Mouse (Mus musculus) forebrain, embryonic 14.5 days (tissue): ENCODE results near the gene Itpkc. TPM values are rescaled to one million over a fixed set of nuclear protein-coding genes. Genes with fewer than 3 reads are reported as not detected.

Experiments used
- ATAC-seq: fragments of 200-750 bp; cut with Nextera tagmentation; 2 replicates; pipeline ENCODE4 v1.8.0; 2017; ENCODE audit warnings: mild to moderate bottlenecking, moderate library complexity
- DNase-seq: peaks from one replicate; pipeline ENCODE4 v3.0.0-alpha.2; 2015; ENCODE audit warnings: low spot score
- H3K27ac ChIP-seq: fragments of 300-500 bp; sonication (generic); 2 replicates; pipeline ENCODE4 v1.5.1; 2014; ENCODE audit warnings: low read depth, mild to moderate bottlenecking, control low read depth, low read length, moderate library complexity
- H3K27me3 ChIP-seq: fragments of 300-500 bp; sonication (generic); replicated peaks from 2 replicates; pipeline ENCODE4 v1.6.1; 2014; ENCODE audit warnings: low read length, control low read depth, mixed read lengths; ENCODE audit not compliant: control insufficient read depth, insufficient read depth
- H3K36me3 ChIP-seq: fragments of 300-500 bp; sonication (generic); 2 replicates; pipeline ENCODE4 v1.6.1; 2014; ENCODE audit warnings: low read length, control low read depth; ENCODE audit not compliant: control insufficient read depth, insufficient read depth
- H3K4me1 ChIP-seq: fragments of 300-500 bp; sonication (generic); 2 replicates; pipeline ENCODE4 v1.6.1; 2014; ENCODE audit warnings: antibody characterized with exemption, low read length, control low read depth; ENCODE audit not compliant: control insufficient read depth, insufficient read depth
- H3K4me2 ChIP-seq: fragments of 300-500 bp; sonication (generic); 2 replicates; pipeline ENCODE4 v1.6.1; 2014; ENCODE audit warnings: mild to moderate bottlenecking, control low read depth, low read length
- H3K4me3 ChIP-seq: fragments of 300-500 bp; sonication (generic); 2 replicates; pipeline ENCODE4 v1.5.1; 2014; ENCODE audit warnings: low read depth, low read length, control low read depth
- H3K9ac ChIP-seq: fragments of 300-500 bp; sonication (generic); 2 replicates; pipeline ENCODE4 v1.6.1; 2014; ENCODE audit warnings: mild to moderate bottlenecking, low read length, control low read depth, moderate library complexity
- H3K9me3 ChIP-seq: fragments of 300-500 bp; sonication (generic); replicated peaks from 2 replicates; pipeline ENCODE4 v1.6.1; 2016; ENCODE audit warnings: low read length, control low read depth, mixed read lengths; ENCODE audit not compliant: control insufficient read depth
- WGBS: fragments of 180-500 bp; shearing (Covaris S2); extraction: QIAGEN DNeasy Blood & Tissue Kit; methylation state at CpG from one replicate; pipeline ENCODE4 v1.1.7; 2014; 5-methylcytosine and 5-hydroxymethylcytosine counted together
- polyA plus RNA-seq: library from polyadenylated mRNA; unstranded; fragments of >200 nt; fragmentation: Nextera tagmentation; extraction: Ambion mirVana; gene quantifications from 2 replicates; pipeline ENCODE4 v1.2.1, GENCODE M21; 2014

Itpkc gene
- polyA plus RNA-seq, 1 experiment from 2014 or later: 4.4 TPM

DNA sequence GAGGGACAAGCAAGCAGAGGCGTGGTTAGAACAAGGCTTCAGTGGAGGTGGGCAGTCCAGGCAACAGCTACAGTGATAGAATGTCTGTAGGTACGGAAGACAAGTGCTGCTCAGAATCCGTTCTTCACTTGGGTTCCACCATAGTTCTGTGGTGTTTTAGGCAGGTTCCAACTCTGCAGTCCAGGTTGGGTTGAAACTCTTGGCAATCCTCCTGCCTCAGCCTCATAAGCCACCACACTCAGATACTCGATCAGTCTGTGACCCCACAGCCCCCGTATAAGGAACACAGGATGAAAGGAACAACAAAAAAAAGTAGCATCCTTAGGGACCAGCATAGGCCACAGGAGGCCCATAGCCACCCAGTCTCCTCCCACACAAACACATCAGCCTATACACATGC lies 36.0 kb downstream of the Itpkc start:
- H3K36me3 ChIP-seq: peaks cover 70% of the 10 kb centered on the region
- H3K27ac ChIP-seq: no peak overlapping the region
- no peak overlapping the region for H3K4me2 ChIP-seq
- no peak for DNase-seq
- no peaks in the 10 kb centered on the region for H3K9me3 ChIP-seq
- H3K9ac ChIP-seq: no peak overlapping the region
- no peak for ATAC-seq
- H3K27me3 ChIP-seq: no peaks in the 10 kb centered on the region
- H3K4me3 ChIP-seq: no peak overlapping the region
- 96% methylated on average over 5 of the region's 5 CpGs for WGBS
- H3K4me1 ChIP-seq: peaks cover 11% of the 10 kb centered on the region

GRCm38 (mm10) chr7:27189271-27189931 lies 39.1 kb downstream of the Itpkc start:
- Histone ChIP-seq H3K9me3 (no peaks in the 10 kb centered on the region), H3K9ac (no peak overlapping the region), H3K4me2 (no peak overlapping the region), H3K4me1 (peaks cover 4% of the 10 kb centered on the region), H3K36me3 (peaks cover 99% of the 10 kb centered on the region), H3K27me3 (no peaks in the 10 kb centered on the region), H3K27ac (no peak overlapping the region), H3K4me3 (no peak overlapping the region)
- WGBS: 95% methylated on average over 10 of the region's 10 CpGs
- DNase-seq (no peak), ATAC-seq (no peak)

- Histone ChIP-seq H3K27ac (no peak overlapping the region), H3K27me3 (no peaks in the 10 kb centered on the region), H3K9ac (no peak overlapping the region), H3K36me3 (peaks cover 76% of the 10 kb centered on the region), H3K4me3 (no peak overlapping the region), H3K4me1 (no peaks in the 10 kb centered on the region), H3K9me3 (no peaks in the 10 kb centered on the region), H3K4me2 (no peak overlapping the region)
- ATAC-seq (no peak), DNase-seq (no peak)
- 94% methylated on average over 5 of the region's 5 CpGs for WGBS
These were observed 42.5 kb downstream of the Itpkc start for GRCm38 (mm10) chr7:27185986-27186385.

DNA sequence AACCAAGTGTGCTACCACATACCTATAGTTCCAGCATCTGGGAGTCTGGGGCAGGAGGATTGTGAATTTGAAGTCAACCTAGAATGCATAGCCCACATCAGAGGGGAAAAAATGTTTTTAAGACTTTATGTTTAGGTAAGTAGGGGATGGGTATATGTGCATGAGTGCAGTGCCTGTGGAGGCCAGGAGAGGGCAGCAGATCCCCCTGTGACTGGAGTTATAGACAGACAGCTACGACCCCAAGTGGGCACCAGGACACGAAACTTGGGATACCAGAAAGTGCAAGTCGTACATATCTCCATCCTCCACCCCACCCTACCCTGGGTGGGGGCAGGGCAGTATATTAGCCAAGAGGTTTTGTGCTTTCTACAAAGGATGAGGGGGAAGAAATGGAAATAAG lies 43.5 kb downstream of the Itpkc start:
- no peak; the same call in 1 of the 2 replicates for ATAC-seq
- peak; percentile 38 for DNase-seq
- Histone ChIP-seq H3K9ac (no peak overlapping the region), H3K4me3 (no peak overlapping the region), H3K4me2 (no peak overlapping the region), H3K27ac (no peak overlapping the region), H3K4me1 (no peaks in the 10 kb centered on the region), H3K27me3 (no peaks in the 10 kb centered on the region), H3K36me3 (peaks cover 66% of the 10 kb centered on the region), H3K9me3 (no peaks in the 10 kb centered on the region)
- WGBS: 69% methylated on average over 3 of the region's 3 CpGs

DNA sequence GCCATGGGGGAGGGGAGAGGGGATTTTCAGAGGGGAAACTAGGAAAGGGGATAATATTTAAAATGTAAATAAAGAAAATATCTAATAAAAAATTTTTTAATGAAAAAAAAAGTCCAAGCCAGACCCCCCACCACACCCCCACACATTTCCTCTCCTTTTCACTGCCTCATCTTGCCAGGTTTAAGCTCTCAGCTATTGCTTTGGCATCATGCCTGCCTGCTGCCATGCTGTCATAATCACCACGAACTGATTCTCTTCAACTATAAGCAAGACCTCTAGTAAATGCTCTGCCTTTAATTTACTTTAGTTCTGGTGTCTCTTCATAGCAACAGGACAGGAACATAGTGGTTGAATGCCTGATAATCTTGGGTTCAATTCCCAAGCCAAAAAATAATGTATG lies 46.0 kb downstream of the Itpkc start:
- Histone ChIP-seq H3K36me3 (peaks cover 41% of the 10 kb centered on the region), H3K27me3 (no peaks in the 10 kb centered on the region), H3K4me2 (no peak overlapping the region), H3K9ac (no peak overlapping the region), H3K9me3 (no peaks in the 10 kb centered on the region), H3K4me1 (peaks cover 4% of the 10 kb centered on the region; the same call in 1 of the 2 replicates), H3K4me3 (no peak overlapping the region), H3K27ac (no peak overlapping the region)
- DNase-seq: peak; percentile 28
- no peak for ATAC-seq
- 51% methylated on average over 1 of the region's 1 CpGs for WGBS

- Histone ChIP-seq H3K4me3 (no peak within 1 kb of the TSS), H3K9ac (no peak within 1 kb of the TSS), H3K9me3 (no peaks in the 10 kb centered on the region), H3K4me2 (no peak within 1 kb of the TSS), H3K4me1 (peaks cover 4% of the 10 kb centered on the region; the same call in 1 of the 2 replicates), H3K36me3 (peaks cover 27% of the 10 kb centered on the region), H3K27me3 (no peaks in the 10 kb centered on the region), H3K27ac (peak within 1 kb of the TSS; percentile 9; the same call in 1 of the 2 replicates)
- no peak for ATAC-seq
- DNase-seq: no peak
- WGBS: 68% methylated on average over 14 of the region's 14 CpGs
These were observed 47.4 kb downstream of the Itpkc start, which contains the start of the genes Gm21983 and Mia for GRCm38 (mm10) chr7:27180837-27181695. Gene Gm21983, minus strand, starts transcription at chr7:27181086. Gene Mia, minus strand, starts transcription at chr7:27181157.

DNA sequence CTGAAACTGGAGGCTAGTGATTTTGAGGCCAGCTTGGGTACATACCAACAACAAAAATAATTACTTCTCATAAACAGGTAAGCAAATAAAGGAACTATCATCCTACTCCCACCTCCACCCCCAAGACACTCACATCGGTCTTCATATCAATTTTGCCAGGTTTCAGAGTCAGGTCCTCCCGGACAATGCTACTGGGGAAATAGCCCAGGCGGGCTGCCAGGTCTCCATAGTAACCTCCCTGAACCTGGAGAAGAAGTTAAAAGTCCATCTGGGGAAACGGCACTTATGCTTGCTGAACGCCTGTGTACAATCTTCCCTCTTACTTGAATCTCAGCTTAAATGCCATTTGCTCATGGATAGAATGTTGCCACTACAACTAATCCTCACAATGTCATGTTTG lies 48.4 kb downstream of the Itpkc start:
- no peak overlapping the region for H3K4me3 ChIP-seq
- no peak for DNase-seq

GRCm38 (mm10) chr7:27179217-27179918 lies 49.1 kb downstream of the Itpkc start:
- Histone ChIP-seq H3K36me3 (peaks cover 15% of the 10 kb centered on the region), H3K27me3 (no peaks in the 10 kb centered on the region), H3K4me3 (peak overlapping the region; percentile 61), H3K4me1 (peaks cover 4% of the 10 kb centered on the region; the same call in 1 of the 2 replicates), H3K9ac (peak overlapping the region; percentile 40), H3K27ac (peak overlapping the region; percentile 65), H3K9me3 (no peaks in the 10 kb centered on the region), H3K4me2 (peak overlapping the region; percentile 46)
- WGBS: 46% methylated on average over 16 of the region's 16 CpGs
- ATAC-seq: no peak
- no peak for DNase-seq

More for the DNA sequence above, 48.4 kb downstream of the Itpkc start:
- no peak overlapping the region for H3K9ac ChIP-seq
- H3K4me2 ChIP-seq: no peak overlapping the region
- H3K9me3 ChIP-seq: no peaks in the 10 kb centered on the region
- ATAC-seq: no peak
- 47% methylated on average over 5 of the region's 5 CpGs for WGBS
- H3K27me3 ChIP-seq: no peaks in the 10 kb centered on the region
- H3K4me1 ChIP-seq: peaks cover 4% of the 10 kb centered on the region; the same call in 1 of the 2 replicates
- H3K36me3 ChIP-seq: peaks cover 17% of the 10 kb centered on the region
- H3K27ac ChIP-seq: peak overlapping the region; percentile 9; the same call in 1 of the 2 replicates
